Mouse (Mus musculus): ENCODE measurements around the gene Cgnl1. TPM values are rescaled to one million over a fixed set of nuclear protein-coding genes. Genes with fewer than 3 reads are reported as not detected.

Gene Cgnl1
- polyA plus RNA-seq, 1 experiment: 2.8 TPM

DNA sequence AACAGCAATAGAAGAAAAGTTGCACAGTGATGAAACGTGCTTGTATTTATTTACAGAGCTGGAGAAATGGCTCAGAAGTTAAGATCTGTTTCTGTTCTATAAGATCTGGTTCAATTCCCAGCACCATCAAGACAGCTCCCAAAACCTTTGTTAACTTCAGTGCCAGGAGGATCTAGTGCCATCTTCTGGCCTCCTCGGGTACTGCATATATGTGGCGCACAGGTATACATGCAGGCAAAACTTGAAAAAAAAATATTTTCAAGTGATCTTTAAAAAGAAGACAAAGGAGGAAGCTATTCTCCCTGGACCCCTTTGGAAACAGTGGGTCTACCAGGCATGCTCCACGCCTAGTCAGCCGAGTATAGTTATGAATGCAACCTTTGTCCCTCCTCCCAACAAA, 936 bp upstream of the Cgnl1 start:
- Histone ChIP-seq H3K4me3 (ENCODE audit: control insufficient read depth, insufficient read depth, low read length) (no peak overlapping the region), H3K27ac (ENCODE audit: control insufficient read depth, insufficient read depth, low read length) (no peak overlapping the region), H3K27me3 (ENCODE audit: control insufficient read depth, insufficient read depth, low read length) (peaks cover 13% of the 10 kb centered on the region), H3K4me1 (replicated peaks; ENCODE audit: control insufficient read depth, insufficient read depth, low read length) (peaks cover 4% of the 10 kb centered on the region; the same call in 1 of the 2 replicates), H3K36me3 (ENCODE audit: control insufficient read depth, insufficient read depth, low read length) (no peaks in the 10 kb centered on the region)
- no peak for TF ChIP-seq POLR2A (IDR thresholded peaks at IDR 0.05; ENCODE audit: control insufficient read depth, extremely low read depth, insufficient read depth, low read length, poor library complexity)
- TF ChIP-seq CTCF (IDR thresholded peaks at IDR 0.05; ENCODE audit: borderline replicate concordance, control insufficient read depth, extremely low read depth, insufficient read depth, low read length, poor library complexity): no peak
- WGBS: 76% methylated on average over 5 of the region's 5 CpGs
- peak; percentile 71 for DNase-seq

DNA sequence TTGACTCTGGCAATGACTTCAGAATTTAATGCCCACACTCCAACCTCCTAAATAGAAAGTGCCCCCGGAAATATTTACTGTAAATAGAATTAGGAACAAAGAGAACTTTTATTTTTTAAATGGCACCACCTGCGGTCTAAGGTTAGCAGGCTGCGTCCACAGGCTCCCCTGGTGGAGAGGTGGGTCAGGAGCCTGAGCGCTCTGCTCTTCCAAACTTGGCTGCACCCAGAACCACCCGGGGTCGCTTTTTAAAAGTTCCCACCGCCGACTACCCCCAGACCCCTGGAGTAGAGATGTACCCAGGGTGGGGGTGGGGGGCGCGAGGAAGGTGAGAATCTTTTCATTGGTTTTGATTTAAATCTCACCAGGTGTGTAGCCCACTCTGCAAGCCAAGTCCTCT, 918 bp downstream of the Cgnl1 start:
- H3K27me3 ChIP-seq (ENCODE audit: control insufficient read depth, insufficient read depth, low read length): peaks cover 13% of the 10 kb centered on the region

DNA sequence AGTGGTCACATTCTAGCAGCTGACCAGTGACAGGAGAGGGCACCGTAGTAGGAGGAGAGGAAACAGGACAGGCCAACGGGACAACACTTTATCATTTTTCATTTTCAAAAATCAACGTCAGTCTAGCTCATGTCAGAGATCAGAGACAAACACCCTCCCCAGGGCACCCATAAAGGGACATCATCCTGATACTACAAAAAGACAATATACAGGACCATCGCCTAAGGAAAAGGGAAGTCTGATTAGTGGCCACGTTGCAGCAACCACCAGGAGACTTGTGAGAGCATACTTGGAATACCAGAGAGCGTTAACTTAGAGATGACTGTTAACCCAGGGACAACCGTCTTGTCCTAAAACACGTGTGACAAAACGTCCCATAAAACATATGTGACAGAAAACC, 1.7 kb downstream of the Cgnl1 start:
- TF ChIP-seq POLR2A (IDR thresholded peaks at IDR 0.05; ENCODE audit: control insufficient read depth, extremely low read depth, insufficient read depth, low read length, poor library complexity): no peak
- TF ChIP-seq CTCF (IDR thresholded peaks at IDR 0.05; ENCODE audit: borderline replicate concordance, control insufficient read depth, extremely low read depth, insufficient read depth, low read length, poor library complexity): no peak
- no peak overlapping the region for H3K4me3 ChIP-seq (ENCODE audit: control insufficient read depth, insufficient read depth, low read length)
- no peak overlapping the region for H3K27ac ChIP-seq (ENCODE audit: control insufficient read depth, insufficient read depth, low read length)
- 64% methylated on average over 9 of the region's 9 CpGs for WGBS
- no peak for DNase-seq
- no peaks in the 10 kb centered on the region for H3K36me3 ChIP-seq (ENCODE audit: control insufficient read depth, insufficient read depth, low read length)
- peaks cover 13% of the 10 kb centered on the region for H3K27me3 ChIP-seq (ENCODE audit: control insufficient read depth, insufficient read depth, low read length)
- peaks cover 4% of the 10 kb centered on the region; the same call in 1 of the 2 replicates for H3K4me1 ChIP-seq (replicated peaks; ENCODE audit: control insufficient read depth, insufficient read depth, low read length)

More for the DNA sequence above, 918 bp downstream of the Cgnl1 start:
- WGBS: 9% methylated on average over 10 of the region's 10 CpGs
- H3K4me1 ChIP-seq (replicated peaks; ENCODE audit: control insufficient read depth, insufficient read depth, low read length): peaks cover 4% of the 10 kb centered on the region; the same call in 1 of the 2 replicates
- no peak overlapping the region for H3K4me3 ChIP-seq (ENCODE audit: control insufficient read depth, insufficient read depth, low read length)
- no peaks in the 10 kb centered on the region for H3K36me3 ChIP-seq (ENCODE audit: control insufficient read depth, insufficient read depth, low read length)
- TF ChIP-seq CTCF (IDR thresholded peaks at IDR 0.05; ENCODE audit: borderline replicate concordance, control insufficient read depth, extremely low read depth, insufficient read depth, low read length, poor library complexity) (no peak), POLR2A (IDR thresholded peaks at IDR 0.05; ENCODE audit: control insufficient read depth, extremely low read depth, insufficient read depth, low read length, poor library complexity) (no peak)
- no peak overlapping the region for H3K27ac ChIP-seq (ENCODE audit: control insufficient read depth, insufficient read depth, low read length)
- no peak for DNase-seq

DNA sequence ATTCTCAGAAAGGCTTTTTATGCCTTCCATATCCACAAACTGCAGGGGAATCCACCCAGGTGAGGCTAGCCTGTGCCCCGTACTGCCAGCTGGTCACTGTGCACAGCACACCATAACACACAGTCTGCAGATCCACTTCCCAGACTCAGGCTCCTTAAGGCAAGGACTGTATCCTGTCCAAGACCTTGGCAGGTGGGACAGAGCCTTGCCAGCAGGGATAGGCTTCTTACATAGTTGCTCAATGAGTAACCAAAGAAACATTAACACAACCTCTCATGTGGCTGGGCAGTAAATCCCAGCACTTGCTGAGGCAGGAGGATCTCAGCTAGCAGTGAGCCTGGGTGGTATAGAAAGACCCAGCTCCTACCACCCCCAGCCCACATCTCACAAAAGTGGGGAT, 3.3 kb downstream of the Cgnl1 start:
- peaks cover 13% of the 10 kb centered on the region for H3K27me3 ChIP-seq (ENCODE audit: control insufficient read depth, insufficient read depth, low read length)
- 93% methylated on average over 1 of the region's 1 CpGs for WGBS

DNA sequence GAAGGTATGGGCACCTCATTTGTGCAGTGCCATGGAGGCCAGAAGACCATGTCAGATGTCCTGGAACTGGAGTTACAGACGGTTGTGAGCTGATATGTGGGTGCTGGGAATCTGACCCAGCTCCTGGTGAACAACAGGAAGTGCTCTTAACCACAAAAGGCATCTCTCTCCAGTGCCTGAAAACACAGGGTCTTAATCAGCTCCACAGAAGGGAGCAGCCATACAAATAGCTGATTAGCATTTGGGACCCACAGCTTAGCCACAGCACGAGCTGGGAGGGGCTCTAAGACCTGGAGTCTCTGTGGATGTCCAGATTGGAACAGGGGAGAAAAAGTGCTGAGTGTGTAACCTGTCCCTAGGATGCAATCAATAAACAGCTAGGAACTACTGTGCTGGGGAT, 4.5 kb downstream of the Cgnl1 start:
- DNase-seq: no peak
- no peak overlapping the region for H3K27ac ChIP-seq (ENCODE audit: control insufficient read depth, insufficient read depth, low read length)
- no peaks in the 10 kb centered on the region for H3K36me3 ChIP-seq (ENCODE audit: control insufficient read depth, insufficient read depth, low read length)
- peaks cover 13% of the 10 kb centered on the region for H3K27me3 ChIP-seq (ENCODE audit: control insufficient read depth, insufficient read depth, low read length)
- 67% methylated on average over 2 of the region's 2 CpGs for WGBS
- H3K4me1 ChIP-seq (replicated peaks; ENCODE audit: control insufficient read depth, insufficient read depth, low read length): no peaks in the 10 kb centered on the region
- TF ChIP-seq POLR2A (IDR thresholded peaks at IDR 0.05; ENCODE audit: control insufficient read depth, extremely low read depth, insufficient read depth, low read length, poor library complexity) (no peak), CTCF (IDR thresholded peaks at IDR 0.05; ENCODE audit: borderline replicate concordance, control insufficient read depth, extremely low read depth, insufficient read depth, low read length, poor library complexity) (no peak)
- H3K4me3 ChIP-seq (ENCODE audit: control insufficient read depth, insufficient read depth, low read length): no peak overlapping the region

More for the DNA sequence above, 3.3 kb downstream of the Cgnl1 start:
- Histone ChIP-seq H3K4me1 (replicated peaks; ENCODE audit: control insufficient read depth, insufficient read depth, low read length) (no peaks in the 10 kb centered on the region), H3K36me3 (ENCODE audit: control insufficient read depth, insufficient read depth, low read length) (no peaks in the 10 kb centered on the region), H3K4me3 (ENCODE audit: control insufficient read depth, insufficient read depth, low read length) (no peak overlapping the region), H3K27ac (ENCODE audit: control insufficient read depth, insufficient read depth, low read length) (no peak overlapping the region)
- TF ChIP-seq CTCF (IDR thresholded peaks at IDR 0.05; ENCODE audit: borderline replicate concordance, control insufficient read depth, extremely low read depth, insufficient read depth, low read length, poor library complexity) (no peak), POLR2A (IDR thresholded peaks at IDR 0.05; ENCODE audit: control insufficient read depth, extremely low read depth, insufficient read depth, low read length, poor library complexity) (no peak)
- no peak for DNase-seq

DNA sequence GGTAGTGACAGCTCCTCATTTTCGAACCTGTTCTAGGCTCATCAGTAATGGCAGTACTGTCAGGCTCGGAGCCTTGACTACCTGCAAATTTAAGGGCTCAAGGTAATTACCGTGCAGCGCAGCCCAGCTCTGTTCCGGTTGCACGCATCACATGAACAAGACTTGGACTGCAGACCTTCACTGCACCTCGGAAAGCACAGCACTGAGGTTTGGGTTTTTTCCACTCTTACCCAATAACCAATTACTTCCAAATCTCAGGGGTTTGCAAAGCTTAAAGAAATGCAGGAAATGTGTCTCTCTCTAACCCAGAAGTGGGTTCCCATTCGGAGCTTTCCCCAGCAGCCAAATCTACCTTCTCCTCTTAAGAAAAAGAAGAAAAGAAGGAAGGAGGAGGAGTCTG, 5.1 kb downstream of the Cgnl1 start:
- Histone ChIP-seq H3K36me3 (ENCODE audit: control insufficient read depth, insufficient read depth, low read length) (no peaks in the 10 kb centered on the region), H3K4me1 (replicated peaks; ENCODE audit: control insufficient read depth, insufficient read depth, low read length) (no peaks in the 10 kb centered on the region), H3K27ac (ENCODE audit: control insufficient read depth, insufficient read depth, low read length) (no peak overlapping the region), H3K27me3 (ENCODE audit: control insufficient read depth, insufficient read depth, low read length) (peaks cover 8% of the 10 kb centered on the region; the same call in 1 of the 2 replicates), H3K4me3 (ENCODE audit: control insufficient read depth, insufficient read depth, low read length) (no peak overlapping the region)
- TF ChIP-seq CTCF (IDR thresholded peaks at IDR 0.05; ENCODE audit: borderline replicate concordance, control insufficient read depth, extremely low read depth, insufficient read depth, low read length, poor library complexity) (no peak), POLR2A (IDR thresholded peaks at IDR 0.05; ENCODE audit: control insufficient read depth, extremely low read depth, insufficient read depth, low read length, poor library complexity) (no peak)
- DNase-seq: no peak
- 87% methylated on average over 8 of the region's 8 CpGs for WGBS

DNA sequence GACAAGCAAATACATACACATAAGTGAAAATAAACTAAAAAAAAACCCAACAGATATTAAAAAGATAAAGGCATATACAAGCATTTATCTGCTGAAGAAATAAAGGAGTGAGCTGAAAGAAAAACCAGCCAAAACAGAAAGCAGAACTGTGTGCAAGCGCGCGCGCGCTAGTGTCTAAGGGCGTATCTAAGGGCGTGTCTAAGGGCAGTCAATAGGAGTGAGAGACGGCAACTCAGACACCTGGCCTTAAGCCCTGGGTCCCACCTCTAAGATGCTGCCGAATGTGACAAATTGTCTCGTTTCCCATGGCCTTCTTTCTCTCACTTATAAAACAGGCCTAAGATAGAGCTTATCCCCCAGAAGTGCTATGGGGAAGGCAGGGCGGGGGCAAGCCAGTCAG, 6.9 kb downstream of the Cgnl1 start:
- H3K36me3 ChIP-seq (ENCODE audit: control insufficient read depth, insufficient read depth, low read length): no peaks in the 10 kb centered on the region
- H3K27ac ChIP-seq (ENCODE audit: control insufficient read depth, insufficient read depth, low read length): no peak overlapping the region
- no peak for DNase-seq
- WGBS: 54% methylated on average over 11 of the region's 11 CpGs
- H3K4me1 ChIP-seq (replicated peaks; ENCODE audit: control insufficient read depth, insufficient read depth, low read length): no peaks in the 10 kb centered on the region
- TF ChIP-seq POLR2A (IDR thresholded peaks at IDR 0.05; ENCODE audit: control insufficient read depth, extremely low read depth, insufficient read depth, low read length, poor library complexity) (no peak), CTCF (IDR thresholded peaks at IDR 0.05; ENCODE audit: borderline replicate concordance, control insufficient read depth, extremely low read depth, insufficient read depth, low read length, poor library complexity) (no peak)
- no peaks in the 10 kb centered on the region; the same call in 1 of the 2 replicates for H3K27me3 ChIP-seq (ENCODE audit: control insufficient read depth, insufficient read depth, low read length)
- no peak overlapping the region for H3K4me3 ChIP-seq (ENCODE audit: control insufficient read depth, insufficient read depth, low read length)

Measured in thymus, adult 2 months (tissue).